Mouse (Mus musculus) intestine, embryonic 14.5 days (tissue): ENCODE results near the gene Sec24c. TPM values are rescaled to one million over a fixed set of nuclear protein-coding genes. Genes with fewer than 3 reads are reported as not detected.
"Not testable (repeated sequence)": the region's sequence is repeated elsewhere in the genome, so short reads cannot be mapped to it uniquely, and the experiment has no call there.

ENCODE experiments used
- ATAC-seq: fragments of 200-750 bp; cut with Nextera tagmentation; replicated peaks from 2 replicates; pipeline ENCODE4 v1.8.0; 2017; ENCODE audit warnings: low read depth, moderate number of reproducible peaks, moderate TSS enrichment, moderate library complexity; ENCODE audit not compliant: low FRiP score, low TSS enrichment
- DNase-seq: peaks from one replicate; pipeline ENCODE4 v3.0.0-alpha.2; 2018; ENCODE audit warnings: low spot score
- H3K27ac ChIP-seq: fragments of 300-500 bp; sonication (generic); 2 replicates; pipeline ENCODE4 v1.5.1; 2014; ENCODE audit warnings: low read depth, mild to moderate bottlenecking, control low read depth
- H3K27me3 ChIP-seq: fragments of 300-500 bp; sonication (generic); replicated peaks from 2 replicates; pipeline ENCODE4 v1.6.1; 2014; ENCODE audit warnings: low read length, control low read depth; ENCODE audit not compliant: control insufficient read depth, insufficient read depth
- H3K36me3 ChIP-seq: fragments of 300-500 bp; sonication (generic); 2 replicates; pipeline ENCODE4 v1.6.1; 2014; ENCODE audit warnings: low read length, control low read depth; ENCODE audit not compliant: control insufficient read depth, insufficient read depth
- H3K4me1 ChIP-seq: fragments of 300-500 bp; sonication (generic); replicated peaks from 2 replicates; pipeline ENCODE4 v1.6.1; 2014; ENCODE audit warnings: low read length, control low read depth, mixed read lengths; ENCODE audit not compliant: control insufficient read depth, insufficient read depth
- H3K4me2 ChIP-seq: fragments of 300-500 bp; sonication (generic); 2 replicates; pipeline ENCODE4 v1.6.1; 2014; ENCODE audit warnings: low read length
- H3K4me3 ChIP-seq: fragments of 300-500 bp; sonication (generic); 2 replicates; pipeline ENCODE4 v1.5.1; 2014; ENCODE audit warnings: low read depth, low read length, control low read depth, mixed read lengths
- H3K9ac ChIP-seq: fragments of 300-500 bp; sonication (generic); 2 replicates; pipeline ENCODE4 v1.6.1; 2014; ENCODE audit warnings: mild to moderate bottlenecking, low read length
- H3K9me3 ChIP-seq: fragments of 300-500 bp; sonication (generic); 2 replicates; pipeline ENCODE4 v1.6.1; 2016; ENCODE audit warnings: low read length, control low read depth; ENCODE audit not compliant: control insufficient read depth
- WGBS: fragments of 180-500 bp; shearing (Covaris S2); extraction: QIAGEN DNeasy Blood & Tissue Kit; methylation state at CpG from one replicate; pipeline ENCODE4 v1.1.7; 2014; 5-methylcytosine and 5-hydroxymethylcytosine counted together
- polyA plus RNA-seq: library from polyadenylated mRNA; unstranded; fragments of >200 nt; fragmentation: Nextera tagmentation; extraction: Ambion mirVana; gene quantifications from 2 replicates; pipeline ENCODE4 v1.2.1, GENCODE M21; 2014

Sec24c gene
- polyA plus RNA-seq, 1 experiment from 2014 or later = 87.4 TPM

DNA sequence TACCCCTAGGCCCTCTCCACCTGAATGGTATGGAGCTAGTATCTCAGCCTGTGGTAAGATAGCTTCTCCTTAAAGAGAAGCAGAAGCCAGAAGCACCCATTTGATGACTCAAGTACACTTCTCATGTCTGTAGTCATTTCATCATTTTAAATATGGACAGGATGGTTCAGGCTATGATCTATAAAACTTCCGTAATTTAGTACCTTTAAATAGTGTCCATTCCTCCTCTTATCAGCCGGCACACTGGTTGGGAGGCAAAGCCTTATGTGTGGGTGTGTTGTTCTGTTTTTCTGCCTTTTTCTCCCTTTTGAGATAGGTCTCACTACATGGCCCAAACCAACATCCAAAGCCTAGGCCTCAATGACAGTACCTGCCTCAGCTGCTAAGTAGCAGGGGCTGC lies 24.4 kb downstream of the Sec24c start:
- no peak overlapping the region for H3K27ac ChIP-seq
- DNase-seq (no peak), ATAC-seq (no peak)
- WGBS = 90% methylated on average over 2 of the region's 2 CpGs
- H3K4me3 ChIP-seq = no peak overlapping the region
- no peak overlapping the region for H3K9ac ChIP-seq
- no peaks in the 10 kb centered on the region for H3K9me3 ChIP-seq
- no peak overlapping the region for H3K4me2 ChIP-seq
- H3K27me3 ChIP-seq = no peaks in the 10 kb centered on the region
- peaks cover 54% of the 10 kb centered on the region for H3K4me1 ChIP-seq
- H3K36me3 ChIP-seq = peaks cover 20% of the 10 kb centered on the region

DNA sequence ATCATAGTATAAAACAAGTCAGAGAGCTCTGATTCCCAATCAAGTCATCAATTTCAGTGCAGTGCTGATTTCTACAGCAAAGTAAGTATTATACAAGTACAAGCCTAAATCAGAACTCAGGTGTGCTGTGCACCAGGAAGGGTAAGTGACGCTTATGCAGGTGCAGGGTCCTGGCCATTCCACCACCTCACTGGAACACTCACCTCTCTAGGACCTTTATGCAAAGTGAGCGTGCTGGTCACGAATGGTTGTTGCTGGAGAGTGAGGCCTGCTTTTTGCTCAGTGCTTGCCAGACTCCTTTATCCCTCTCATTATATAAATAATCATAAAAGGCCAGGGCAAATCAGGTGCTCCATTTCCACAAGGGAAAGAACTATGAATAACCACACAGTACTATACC lies 26.3 kb downstream of the Sec24c start:
- H3K36me3 ChIP-seq = peaks cover 22% of the 10 kb centered on the region
- no peak overlapping the region for H3K4me3 ChIP-seq
- 63% methylated on average over 3 of the region's 3 CpGs for WGBS
- no peak overlapping the region for H3K4me2 ChIP-seq
- H3K4me1 ChIP-seq = peaks cover 51% of the 10 kb centered on the region
- no peaks in the 10 kb centered on the region for H3K27me3 ChIP-seq
- H3K27ac ChIP-seq = no peak overlapping the region
- no peaks in the 10 kb centered on the region for H3K9me3 ChIP-seq
- ATAC-seq = no peak
- DNase-seq = no peak
- H3K9ac ChIP-seq = no peak overlapping the region

DNA sequence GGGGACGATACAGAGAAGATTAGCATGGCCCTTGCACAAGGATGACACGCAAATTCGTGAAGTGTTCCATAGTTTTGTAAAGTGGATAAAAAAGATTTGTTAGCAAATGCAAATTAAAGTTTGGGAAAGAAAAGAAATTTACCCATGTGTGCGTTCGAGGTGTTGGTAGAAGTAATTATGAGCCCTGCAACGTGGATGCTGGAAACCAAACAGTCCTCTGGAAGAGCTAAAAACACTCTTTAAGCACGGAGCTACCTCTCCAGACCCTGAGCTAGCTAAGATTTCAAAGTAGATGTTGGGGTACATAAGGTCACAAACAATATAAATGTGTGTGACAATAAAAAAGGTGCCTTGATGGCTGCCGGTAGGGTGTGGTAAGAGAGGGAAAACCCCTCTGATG lies 27.4 kb downstream of the Sec24c start:
- no peaks in the 10 kb centered on the region for H3K9me3 ChIP-seq
- no peak overlapping the region; the same call in 1 of the 2 replicates for H3K27ac ChIP-seq
- peak overlapping the region; percentile 81 for H3K4me2 ChIP-seq
- H3K4me1 ChIP-seq = peaks cover 43% of the 10 kb centered on the region
- no peaks in the 10 kb centered on the region for H3K27me3 ChIP-seq
- ATAC-seq (no peak), DNase-seq (no peak)
- 73% methylated on average over 8 of the region's 8 CpGs for WGBS
- peak overlapping the region; percentile 86 for H3K4me3 ChIP-seq
- H3K9ac ChIP-seq = peak overlapping the region; percentile 70; the same call in 1 of the 2 replicates
- peaks cover 25% of the 10 kb centered on the region for H3K36me3 ChIP-seq

DNA sequence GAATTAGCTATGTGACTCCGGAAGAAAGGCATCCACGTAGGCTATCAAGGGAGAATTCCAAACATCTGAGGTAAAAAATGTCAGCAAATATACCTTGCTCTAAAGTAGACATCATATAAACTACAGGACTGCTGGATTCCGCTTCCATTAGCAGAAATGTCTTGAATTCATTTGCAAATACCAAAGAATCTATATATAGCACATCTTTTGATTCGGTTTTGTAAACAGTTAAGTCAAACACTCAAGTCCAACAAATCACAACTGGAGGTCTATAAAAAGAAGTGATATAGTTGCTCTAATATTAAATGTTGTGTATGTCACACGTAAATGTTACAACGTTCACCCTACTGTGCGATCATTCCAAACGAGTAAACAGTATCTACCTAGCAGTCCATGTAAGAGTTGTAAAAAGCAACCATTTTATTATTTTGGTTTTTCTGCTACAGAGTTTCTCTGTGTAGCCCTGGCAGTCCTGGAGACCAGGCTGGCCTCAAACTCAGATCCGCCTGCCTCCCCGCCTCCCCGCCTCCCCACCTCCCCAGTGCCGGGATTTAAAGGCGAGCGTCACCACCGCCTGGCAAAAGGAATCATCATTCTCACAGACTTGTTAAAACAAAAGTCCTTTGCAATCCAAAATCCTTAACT lies 28.1 kb downstream of the Sec24c start:
- Histone ChIP-seq H3K27ac (peak overlapping the region; percentile 89), H3K9me3 (no peaks in the 10 kb centered on the region), H3K4me2 (peak overlapping the region; percentile 81), H3K9ac (peak overlapping the region; percentile 70), H3K36me3 (peaks cover 25% of the 10 kb centered on the region), H3K4me3 (peak overlapping the region; percentile 86), H3K4me1 (peaks cover 36% of the 10 kb centered on the region), H3K27me3 (no peaks in the 10 kb centered on the region)
- peak; percentile 25 for ATAC-seq
- DNase-seq = no peak
- 6% methylated on average over 15 of the region's 15 CpGs for WGBS

DNA sequence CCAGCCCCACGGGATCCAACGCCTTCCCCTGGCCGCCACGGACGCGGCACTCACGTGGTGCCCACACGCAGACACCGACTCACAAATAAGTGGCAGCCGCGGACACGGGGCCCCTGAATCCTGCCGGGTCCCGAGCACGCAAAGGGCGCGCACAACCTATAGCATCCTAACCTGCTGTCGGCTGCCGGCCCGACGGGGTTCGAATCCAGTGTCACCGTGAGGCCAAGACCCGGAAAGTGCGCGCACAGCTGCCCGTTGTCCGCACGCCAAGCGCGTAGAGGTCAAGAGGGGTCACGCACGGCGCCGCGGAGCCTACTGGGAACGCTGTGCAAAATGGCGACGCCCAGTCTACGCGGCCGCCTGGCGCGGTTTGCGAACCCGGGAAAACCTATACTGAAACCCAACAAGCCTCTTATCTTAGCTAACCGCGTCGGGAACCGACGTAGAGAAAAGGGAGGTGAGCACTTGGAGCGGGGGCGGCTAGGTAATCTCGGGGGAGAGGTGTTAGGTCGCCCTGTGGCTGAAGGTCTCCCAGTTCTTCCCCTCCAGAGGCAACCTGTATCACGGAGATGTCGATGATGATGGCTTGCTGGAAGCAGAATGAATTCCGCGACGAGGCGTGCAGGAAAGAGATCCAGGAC lies 28.8 kb downstream of the Sec24c start, which contains the start of gene Chchd1:
TSS of gene Chchd1 (plus strand) at position 266 of the 641 bp plus-strand sequence.
- Histone ChIP-seq H3K27ac (peak within 1 kb of the TSS; percentile 89), H3K4me1 (peaks cover 31% of the 10 kb centered on the region), H3K4me3 (peak within 1 kb of the TSS; percentile 86), H3K4me2 (peak within 1 kb of the TSS; percentile 81), H3K27me3 (no peaks in the 10 kb centered on the region), H3K36me3 (peaks cover 25% of the 10 kb centered on the region), H3K9me3 (no peaks in the 10 kb centered on the region), H3K9ac (peak within 1 kb of the TSS; percentile 70)
- DNase-seq (peak; percentile 96), ATAC-seq (peak; percentile 74)
- under 1% methylated on average over 61 of the region's 61 CpGs for WGBS

DNA sequence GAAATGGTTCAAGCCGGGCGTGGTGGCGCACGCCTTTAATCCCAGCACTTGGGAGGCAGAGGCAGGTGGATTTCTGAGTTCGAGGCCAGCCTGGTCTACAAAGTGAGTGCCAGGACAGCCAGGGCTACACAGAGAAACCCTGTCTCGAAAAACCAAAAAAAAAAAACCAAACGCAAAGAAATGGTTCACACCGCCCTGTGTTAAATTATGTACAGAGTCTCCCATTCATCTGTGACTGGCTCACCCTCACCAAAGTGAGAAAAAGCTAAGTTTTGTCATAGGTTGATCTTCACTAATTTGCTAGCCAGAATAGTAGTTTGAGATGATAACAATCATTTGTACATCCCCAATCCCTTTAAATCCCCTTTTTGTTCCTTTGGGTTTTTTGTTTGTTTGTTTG lies 29.4 kb downstream of the Sec24c start:
- Histone ChIP-seq H3K4me2 (peak overlapping the region; percentile 81), H3K4me3 (peak overlapping the region; percentile 86), H3K9ac (peak overlapping the region; percentile 70), H3K36me3 (peaks cover 25% of the 10 kb centered on the region), H3K27ac (peak overlapping the region; percentile 89; the same call in 1 of the 2 replicates), H3K4me1 (peaks cover 27% of the 10 kb centered on the region)
- 9% methylated on average over 7 of the region's 8 CpGs for WGBS
- not testable (repeated sequence) for ATAC-seq, DNase-seq, H3K9me3 ChIP-seq, H3K27me3 ChIP-seq

DNA sequence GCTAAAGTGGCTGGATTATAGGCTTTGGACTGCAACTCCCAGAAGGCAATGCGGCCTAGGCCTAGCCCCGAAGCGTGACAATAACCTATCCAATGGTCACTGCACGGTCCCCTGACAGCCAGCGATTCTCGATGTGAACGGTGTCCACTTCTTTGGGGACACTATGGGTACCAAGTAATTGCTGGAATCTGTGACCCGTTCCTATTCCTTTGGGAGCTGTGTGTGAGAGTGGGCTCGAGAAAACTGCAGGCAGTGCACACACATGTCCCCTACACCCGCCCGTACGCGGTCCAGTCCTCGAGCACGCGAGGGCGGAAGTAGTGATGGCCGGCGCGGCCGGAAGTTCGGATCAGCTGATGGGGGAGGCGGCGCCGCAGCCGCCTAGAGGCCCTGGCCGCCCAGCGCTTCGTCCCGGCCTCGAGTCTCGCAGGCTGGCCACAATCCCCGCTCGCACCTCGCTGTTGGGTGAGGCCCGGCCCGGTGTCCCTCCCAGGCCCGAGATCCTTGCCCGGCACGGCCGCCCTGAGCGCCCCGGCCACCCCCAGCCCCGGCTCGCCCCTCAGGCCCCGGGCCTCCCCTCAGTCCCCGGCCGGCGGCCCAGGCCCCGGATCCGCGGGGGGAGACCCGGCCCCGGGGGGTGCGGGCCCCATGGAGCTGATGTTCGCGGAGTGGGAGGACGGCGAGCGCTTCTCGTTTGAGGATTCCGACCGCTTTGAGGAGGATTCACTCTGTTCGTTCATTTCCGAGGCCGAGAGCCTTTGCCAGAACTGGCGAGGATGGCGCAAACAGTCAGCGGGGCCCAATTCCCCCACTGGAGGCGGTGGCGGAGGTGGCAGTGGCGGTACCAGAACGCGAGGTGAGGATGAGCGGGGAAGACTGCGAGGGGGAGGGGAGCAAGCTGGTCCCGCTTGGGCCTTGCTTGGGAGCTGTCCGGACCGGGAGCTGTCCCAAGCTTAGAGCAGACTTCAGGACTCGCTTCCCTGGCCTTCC lies 33.4 kb downstream of the Sec24c start, which contains the start of gene Zswim8:
TSS of gene Zswim8 (plus strand) at position 352 of the 990 bp plus-strand sequence.
- Histone ChIP-seq H3K4me1 (peaks cover 14% of the 10 kb centered on the region), H3K9me3 (no peaks in the 10 kb centered on the region), H3K27me3 (no peaks in the 10 kb centered on the region), H3K4me2 (peak within 1 kb of the TSS; percentile 67), H3K9ac (peak within 1 kb of the TSS; percentile 89), H3K27ac (peak within 1 kb of the TSS; percentile 79), H3K36me3 (peaks cover 40% of the 10 kb centered on the region), H3K4me3 (peak within 1 kb of the TSS; percentile 98)
- DNase-seq (peak; percentile 97), ATAC-seq (peak; percentile 88)
- 1% methylated on average over 79 of the region's 80 CpGs for WGBS

DNA sequence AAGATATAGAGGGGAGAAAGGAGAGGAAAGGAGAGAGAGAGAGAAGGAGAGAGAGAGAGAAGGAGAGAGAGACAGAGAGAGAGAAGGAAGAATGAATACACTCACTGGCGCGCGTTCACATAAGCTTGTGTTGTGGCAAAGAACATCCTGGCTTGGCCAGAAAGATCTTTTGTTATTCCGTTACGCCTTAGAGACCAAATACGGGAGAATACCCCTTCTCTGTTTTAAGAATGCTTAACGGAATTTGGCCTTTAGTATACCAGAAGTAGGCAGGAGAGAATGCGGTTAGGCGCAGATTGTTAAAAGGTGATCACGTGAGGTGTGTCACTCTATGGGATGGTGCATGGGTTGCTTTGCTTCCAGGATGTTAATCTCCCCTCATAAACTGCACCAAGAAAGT lies 34.1 kb downstream of the Sec24c start:
- Histone ChIP-seq H3K27ac (0 out of 2 replicates have a peak overlapping the region, but pooled peaks have one; percentile 79), H3K9me3 (no peaks in the 10 kb centered on the region), H3K4me3 (peak overlapping the region; percentile 98), H3K4me1 (peaks cover 14% of the 10 kb centered on the region), H3K36me3 (peaks cover 46% of the 10 kb centered on the region), H3K4me2 (peak overlapping the region; percentile 67), H3K27me3 (no peaks in the 10 kb centered on the region), H3K9ac (peak overlapping the region; percentile 89)
- 6% methylated on average over 10 of the region's 10 CpGs for WGBS
- DNase-seq (no peak), ATAC-seq (no peak)
